Mouse (Mus musculus) cerebellum, postnatal 14 days (tissue): Measurements from ENCODE around the gene Cdh23.

ENCODE experiments used
- DNase-seq, 2 experiments: peaks; one replicate each; pipeline ENCODE4 v3.0.0; 2021; ENCODE audit warnings: mixed read lengths in 2 of 2

Gene Cdh23

DNA sequence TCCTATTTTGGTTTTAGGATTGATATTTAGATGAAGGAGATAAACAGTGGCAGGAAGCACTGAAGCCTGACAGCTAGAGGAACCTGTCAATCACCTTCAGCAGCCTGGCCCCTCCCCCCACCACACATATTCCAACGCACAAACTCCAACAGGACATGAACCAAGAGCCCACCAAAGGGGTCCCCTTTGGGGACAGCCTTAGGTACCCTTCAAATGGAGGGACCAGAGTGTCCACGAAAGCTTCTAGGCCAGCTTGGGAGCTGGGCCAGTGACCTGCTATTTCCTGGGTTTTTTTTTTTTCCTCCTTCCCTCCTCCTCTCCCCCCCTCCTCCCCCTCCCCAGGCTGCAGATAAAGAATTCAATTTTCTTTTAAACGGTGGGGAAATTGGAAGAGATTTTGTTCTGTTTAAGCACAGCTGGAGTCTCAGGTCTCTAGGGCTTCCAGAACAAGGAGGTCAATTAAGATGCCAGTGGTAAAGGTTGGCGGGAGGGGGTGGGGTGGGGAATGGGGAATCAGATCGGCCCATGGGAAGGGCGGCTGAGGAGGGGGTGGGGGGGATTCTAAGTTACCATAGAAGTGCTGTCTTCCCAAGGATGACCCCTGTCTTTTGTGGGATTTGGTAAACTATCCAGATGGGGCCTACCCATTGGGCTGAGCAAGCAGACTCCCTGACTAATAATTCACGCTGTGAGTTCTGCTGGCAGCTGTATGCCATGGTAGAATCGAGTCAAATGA lies 239.5 kb downstream of the Cdh23 start:
- DNase-seq, result no peak

DNA sequence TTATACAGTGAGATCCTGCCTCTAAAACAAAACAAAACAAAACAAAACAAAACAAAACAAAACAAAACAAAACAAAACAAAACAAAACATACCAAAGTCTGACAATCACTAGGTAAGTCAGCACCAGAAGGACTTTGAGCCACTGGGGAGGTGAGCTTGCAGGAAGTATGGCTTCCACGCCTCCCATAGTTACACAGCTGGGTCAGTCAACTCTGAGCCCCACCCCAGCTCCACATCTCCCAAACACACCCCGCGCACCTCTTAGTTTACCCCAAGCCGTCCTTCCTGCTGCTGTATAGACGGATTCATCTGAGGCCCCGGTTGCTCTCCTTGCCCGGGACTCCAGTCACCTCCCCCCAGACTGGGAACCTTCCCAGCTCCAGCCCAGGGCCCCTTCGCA lies 241.1 kb downstream of the Cdh23 start:
- no peak for DNase-seq

GRCm38 (mm10) chr10:60447186-60447585 lies 249.1 kb downstream of the Cdh23 start:
- no peak for DNase-seq

DNA sequence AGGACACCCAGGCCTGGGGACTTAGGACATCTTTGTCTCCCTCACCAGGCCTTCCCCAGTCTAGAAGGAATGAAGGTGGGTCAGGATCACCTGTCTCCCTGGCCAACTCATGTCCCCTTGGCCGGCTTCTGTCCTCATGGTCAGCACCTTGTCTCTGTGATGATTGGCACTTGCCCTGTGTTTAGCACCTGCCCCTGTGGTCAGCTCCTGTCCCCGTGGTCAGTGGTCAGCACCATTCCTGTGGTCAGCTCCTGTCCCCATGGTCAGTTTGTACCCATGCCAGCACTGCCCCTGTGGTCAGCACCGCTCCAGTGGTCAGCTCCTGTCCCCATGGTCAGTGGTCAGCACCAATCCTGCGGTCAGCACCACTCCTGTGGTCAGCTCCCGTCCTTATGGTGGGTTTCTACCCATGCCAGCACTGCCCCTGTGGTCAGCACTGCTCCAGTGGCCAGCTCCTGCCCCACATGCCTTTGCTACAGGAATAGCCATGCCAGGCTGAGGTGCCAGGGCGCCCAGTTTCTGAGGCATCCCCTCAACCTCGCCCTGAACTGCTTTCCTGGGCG lies 251.2 kb downstream of the Cdh23 start:
- DNase-seq, result peak in 1 of 2 experiments; percentile 29

DNA sequence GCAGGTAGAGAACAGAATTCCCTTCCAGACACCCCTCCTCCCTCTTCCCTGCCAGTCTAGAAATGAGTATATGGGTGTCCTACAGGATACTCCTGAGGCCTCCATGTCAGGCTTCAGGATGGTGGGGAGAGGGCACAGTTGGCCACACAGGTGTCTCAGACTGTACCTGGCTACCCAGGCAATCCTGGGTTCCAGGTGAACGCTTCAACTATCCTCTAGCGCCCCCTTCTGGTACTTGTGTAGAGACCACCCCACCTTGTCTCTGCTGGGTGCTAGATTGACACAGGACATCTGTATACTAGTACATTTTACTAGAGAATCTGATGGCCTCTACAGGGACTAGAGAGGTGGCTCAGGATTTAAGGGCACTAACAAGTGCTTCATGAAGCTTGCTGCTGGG lies 253.2 kb downstream of the Cdh23 start:
- DNase-seq, result no peak

GRCm38 (mm10) chr10:60442321-60442720 lies 254.0 kb downstream of the Cdh23 start:
- DNase-seq, result no peak

- no peak for DNase-seq
Measured at GRCm38 (mm10) chr10:60432679-60433078, 263.6 kb downstream of the Cdh23 start.

- DNase-seq, result no peak
Measured at GRCm38 (mm10) chr10:60430591-60430990, 265.7 kb downstream of the Cdh23 start.

GRCm38 (mm10) chr10:60430001-60430400 lies 266.3 kb downstream of the Cdh23 start:
- DNase-seq, result peak in 1 of 2 experiments; percentile 18

DNA sequence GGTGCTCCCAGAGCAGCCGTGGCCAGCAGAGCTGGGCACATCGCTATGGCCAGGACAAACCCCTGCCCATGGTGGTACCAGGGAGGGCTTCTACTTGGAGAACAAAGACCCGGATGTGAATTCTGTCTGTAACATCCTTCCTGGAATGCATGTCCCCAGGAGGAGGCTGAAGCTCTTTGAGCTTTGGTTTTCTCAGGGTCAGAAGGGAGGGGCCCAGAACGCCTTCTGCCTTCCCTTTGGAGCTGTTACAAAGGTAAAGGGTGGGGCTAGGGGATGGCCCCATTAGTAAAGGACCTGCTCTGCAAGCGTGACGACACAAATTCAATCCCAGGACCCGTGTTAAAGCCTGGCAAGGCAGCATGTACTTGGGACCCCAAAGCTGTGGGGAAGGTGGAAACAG lies 273.5 kb downstream of the Cdh23 start:
- DNase-seq, result no peak

DNA sequence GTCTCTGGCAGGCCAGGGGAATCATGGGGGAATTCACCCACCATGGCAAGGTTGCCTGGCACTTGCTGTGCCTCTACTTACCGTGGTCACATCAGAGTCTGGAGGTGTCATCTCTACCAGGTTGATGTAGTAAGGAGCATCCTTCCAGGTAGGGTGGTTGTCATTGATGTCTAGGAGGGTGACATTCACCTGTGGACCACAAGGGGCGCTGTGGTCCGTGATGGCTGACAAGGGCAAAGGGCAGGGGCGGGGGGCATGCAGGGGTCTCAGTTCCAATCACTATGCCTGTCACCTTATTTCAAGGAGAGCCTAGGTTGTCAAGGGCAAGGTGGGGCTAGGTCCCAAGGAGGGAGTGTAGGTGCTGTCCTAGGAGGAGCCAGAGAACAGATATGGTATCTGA lies 276.7 kb downstream of the Cdh23 start:
- no peak for DNase-seq

- DNase-seq, result peak; percentile 87 to 91
Measured at GRCm38 (mm10) chr10:60418137-60418536, 278.2 kb downstream of the Cdh23 start.

- no peak for DNase-seq
Measured at GRCm38 (mm10) chr10:60417041-60417440, 279.2 kb downstream of the Cdh23 start.

GRCm38 (mm10) chr10:60413756-60414155 lies 282.5 kb downstream of the Cdh23 start:
- DNase-seq, result no peak

- no peak for DNase-seq
Measured at GRCm38 (mm10) chr10:60411794-60412193, 284.5 kb downstream of the Cdh23 start.

- peak; percentile 84 to 85 for DNase-seq
Measured at GRCm38 (mm10) chr10:60407831-60408230, 288.5 kb downstream of the Cdh23 start.

GRCm38 (mm10) chr10:60405460-60406177 lies 290.7 kb downstream of the Cdh23 start:
- DNase-seq, result peak; percentile 69 to 76

GRCm38 (mm10) chr10:60400507-60401295 lies 295.6 kb downstream of the Cdh23 start:
- no peak for DNase-seq

- DNase-seq, result no peak
Measured at GRCm38 (mm10) chr10:60399449-60399848, 296.8 kb downstream of the Cdh23 start, which contains the start of gene Gm17455. Gm17455 (plus strand) TSS chr10:60399726.

DNA sequence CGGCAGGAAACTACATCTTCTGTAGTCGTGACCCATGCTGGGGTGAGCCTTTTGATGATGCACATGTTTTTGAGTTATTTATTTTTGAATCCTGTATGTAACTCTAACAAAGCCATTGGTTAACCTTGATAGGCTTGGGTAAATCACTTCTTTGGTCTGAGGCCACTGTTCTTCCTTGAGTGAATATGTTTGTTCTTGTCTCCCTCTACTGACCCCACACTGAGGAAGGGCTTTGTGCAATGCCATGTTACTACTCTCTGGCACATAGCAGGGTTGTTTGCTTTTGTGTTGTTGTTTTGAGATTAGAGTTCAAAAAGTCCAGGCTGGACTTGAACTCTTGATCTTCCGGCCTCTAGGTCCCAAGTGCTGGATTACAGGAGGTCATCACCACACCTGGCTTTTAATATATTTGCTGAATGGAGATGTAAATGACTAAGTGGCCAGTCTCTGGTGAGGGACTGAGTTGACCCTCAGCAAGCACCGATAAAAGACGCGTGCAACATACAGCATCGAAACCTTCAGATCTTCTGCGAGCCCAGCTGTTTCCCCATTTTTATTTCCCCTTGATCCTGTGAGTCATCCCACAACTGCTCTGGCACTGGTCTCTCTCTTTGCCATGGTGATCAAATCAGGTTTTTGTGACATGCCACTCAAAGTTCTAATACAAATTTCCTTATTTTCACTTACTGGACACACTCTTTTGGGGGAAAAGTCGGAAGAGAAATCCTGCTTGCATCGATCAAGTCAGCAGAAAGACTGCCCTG lies 298.1 kb downstream of the Cdh23 start:
- no peak for DNase-seq

DNA sequence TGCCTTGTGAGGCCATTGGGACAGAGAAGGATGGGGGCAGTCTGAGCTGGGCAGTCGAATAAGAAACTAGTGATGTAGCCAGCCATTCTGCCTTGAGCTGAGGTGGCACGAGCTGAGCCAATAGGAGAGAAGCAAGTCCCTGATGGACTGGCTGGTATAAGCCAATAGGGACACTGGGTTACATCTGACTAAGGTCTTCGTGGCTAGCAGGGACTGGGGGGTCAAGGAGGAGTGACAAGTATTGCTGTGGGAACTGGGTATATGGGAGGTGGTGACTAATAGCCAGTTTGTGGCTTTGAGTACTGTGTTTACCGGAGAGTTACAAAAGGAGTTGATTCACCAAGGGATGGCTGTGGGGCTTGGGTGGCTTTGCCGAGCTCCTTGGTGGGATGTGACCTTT lies 300.7 kb downstream of the Cdh23 start:
- DNase-seq, result no peak

DNA sequence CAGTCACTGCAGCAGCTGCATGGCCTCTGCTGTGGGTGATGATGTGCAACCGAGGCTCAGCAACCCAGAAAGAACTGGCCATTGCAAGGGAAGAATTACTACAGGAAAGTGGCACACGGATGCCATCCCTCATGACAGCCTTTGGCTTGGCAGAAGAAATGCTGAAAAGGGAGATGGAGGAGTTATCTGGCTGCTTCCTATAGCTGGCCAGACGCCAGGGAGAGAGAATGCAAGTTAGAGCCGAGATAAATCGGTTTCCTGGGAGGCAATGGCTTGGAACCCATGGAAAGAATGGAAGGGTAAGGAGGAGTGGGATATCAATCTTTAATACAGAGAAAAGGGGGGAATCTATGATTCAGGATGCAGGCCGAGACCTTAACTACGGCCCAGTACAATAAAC lies 301.4 kb downstream of the Cdh23 start:
- no peak for DNase-seq
